Mouse (Mus musculus) MEL (cell line): ENCODE results near the gene Rbm47. TPM values are rescaled to one million over a fixed set of nuclear protein-coding genes. Genes with fewer than 3 reads are reported as not detected.

ENCODE experiments used
- DNase-seq: peaks from one replicate; pipeline ENCODE4 v3.0.0; 2011; ENCODE audit warnings: low read depth, low spot score
- H3K27ac ChIP-seq: 2 replicates; pipeline ENCODE4 v1.5.1; 2012; ENCODE audit warnings: low read depth, mild to moderate bottlenecking, control low read depth, low read length, moderate library complexity; ENCODE audit not compliant: control insufficient read depth
- H3K27me3 ChIP-seq, 2 experiments: fragments of 150-350 bp in 1 of 2; sonication (generic) in 1 of 2; 2 replicates each; pipeline ENCODE4 v1.6.1; 2012; ENCODE audit warnings: low read length in 2 of 2, mild to moderate bottlenecking in 2 of 2, improper control_type of control experiment in 1 of 2, moderate library complexity in 1 of 2; ENCODE audit not compliant: insufficient read depth in 2 of 2, control insufficient read depth in 1 of 2
- H3K36me3 ChIP-seq, 2 experiments: 2 replicates each; pipeline ENCODE4 v1.6.1; 2012 to 2014; ENCODE audit warnings: low read length in 2 of 2, improper control_type of control experiment in 1 of 2, inconsistent platforms in 1 of 2, mild to moderate bottlenecking in 1 of 2; ENCODE audit not compliant: insufficient read depth in 2 of 2, control insufficient read depth in 1 of 2
- H3K4me1 ChIP-seq, 2 experiments: fragments of 150-350 bp in 1 of 2; sonication (generic) in 1 of 2; 2 replicates each; pipeline ENCODE4 v1.6.1; 2012; ENCODE audit warnings: low read length in 2 of 2, improper control_type of control experiment in 1 of 2, mild to moderate bottlenecking in 1 of 2; ENCODE audit not compliant: insufficient read depth in 2 of 2, control insufficient read depth in 1 of 2
- H3K4me3 ChIP-seq, 2 experiments: fragments of 150-350 bp in 1 of 2; sonication (generic) in 1 of 2; 2 replicates each; pipeline ENCODE4 v1.5.1; 2012; ENCODE audit warnings: low read depth in 2 of 2, low read length in 2 of 2, mild to moderate bottlenecking in 2 of 2, moderate library complexity in 2 of 2, control low read depth in 1 of 2, improper control_type of control experiment in 1 of 2; ENCODE audit not compliant: control insufficient read depth in 1 of 2, insufficient read depth in 1 of 2
- H3K79me2 ChIP-seq: 2 replicates; pipeline ENCODE4 v1.6.1; 2012; ENCODE audit warnings: mild to moderate bottlenecking, low read length, moderate library complexity; ENCODE audit not compliant: control insufficient read depth, poor library complexity, insufficient read depth
- H3K9ac ChIP-seq: 2 replicates; pipeline ENCODE4 v1.6.1; 2012; ENCODE audit warnings: low read depth, mild to moderate bottlenecking, control low read depth, low read length, moderate library complexity; ENCODE audit not compliant: control insufficient read depth, poor library complexity, severe bottlenecking
- H3K9me3 ChIP-seq: fragments of 150-350 bp; sonication (generic); replicated peaks from 2 replicates; pipeline ENCODE4 v1.6.1; 2012; ENCODE audit warnings: mild to moderate bottlenecking, low read length, improper control_type of control experiment, moderate library complexity; ENCODE audit not compliant: insufficient read depth
- BHLHE40 ChIP-seq: IDR thresholded peaks from 2 replicates; pipeline ENCODE4 v1.6.1; 2012; ENCODE audit warnings: low read depth, mild to moderate bottlenecking, inconsistent platforms, low read length, improper control_type of control experiment, borderline replicate concordance
- CHD1 ChIP-seq: IDR thresholded peaks from 2 replicates; pipeline ENCODE4 v1.6.1; 2012; ENCODE audit warnings: low read depth, mild to moderate bottlenecking, inconsistent platforms, low read length, improper control_type of control experiment
- CTCF ChIP-seq, 3 experiments: IDR thresholded peaks in 2 of 3; conservative IDR thresholded peaks in 1 of 3; 2 replicates each; pipeline ENCODE4 v1.5.1; 2011 to 2012; ENCODE audit warnings: low read length in 3 of 3, low read depth in 2 of 3, mild to moderate bottlenecking in 2 of 3, improper control_type of control experiment in 1 of 3, inconsistent platforms in 1 of 3, mixed read lengths in 1 of 3, moderate library complexity in 1 of 3; ENCODE audit not compliant: control insufficient read depth in 1 of 3, insufficient read depth in 1 of 3, poor library complexity in 1 of 3, severe bottlenecking in 1 of 3
- E2F4 ChIP-seq: IDR thresholded peaks from 2 replicates; pipeline ENCODE4 v1.6.1; 2011; ENCODE audit warnings: low read depth, low read length, improper control_type of control experiment, borderline replicate concordance
- ETS1 ChIP-seq: IDR thresholded peaks from 2 replicates; pipeline ENCODE4 v1.6.1; 2012; ENCODE audit warnings: low read depth, mild to moderate bottlenecking, inconsistent platforms, low read length, improper control_type of control experiment, moderate library complexity
- GATA1 ChIP-seq: IDR thresholded peaks from 2 replicates; pipeline ENCODE4 v1.6.1; 2011; ENCODE audit warnings: low read depth, low read length, improper control_type of control experiment
- JUND ChIP-seq: IDR thresholded peaks from 2 replicates; pipeline ENCODE4 v1.6.1; 2011; ENCODE audit warnings: low read depth, mild to moderate bottlenecking, improper control_type of control experiment, low read length
- KAT2A ChIP-seq: conservative IDR thresholded peaks from 2 replicates; pipeline ENCODE4 v1.6.1; 2012; ENCODE audit warnings: low read depth, low read length, improper control_type of control experiment, inconsistent platforms
- MAFK ChIP-seq: IDR thresholded peaks from 2 replicates; pipeline ENCODE4 v1.6.1; 2011; ENCODE audit warnings: low read depth, mild to moderate bottlenecking, low read length, improper control_type of control experiment, borderline replicate concordance
- MAX ChIP-seq: IDR thresholded peaks from 2 replicates; pipeline ENCODE4 v1.6.1; 2011; ENCODE audit warnings: low read length, improper control_type of control experiment
- MAZ ChIP-seq: IDR thresholded peaks from 2 replicates; pipeline ENCODE4 v1.6.1; 2012; ENCODE audit warnings: low read depth, mild to moderate bottlenecking, inconsistent platforms, low read length, improper control_type of control experiment
- MYB ChIP-seq: IDR thresholded peaks from 2 replicates; pipeline ENCODE4 v1.6.1; 2011; ENCODE audit warnings: mild to moderate bottlenecking, low read depth, low read length, improper control_type of control experiment
- MYC ChIP-seq: IDR thresholded peaks from 2 replicates; pipeline ENCODE4 v1.6.1; 2011; ENCODE audit warnings: low read depth, mild to moderate bottlenecking, low read length, improper control_type of control experiment, moderate library complexity
- NELFE ChIP-seq: IDR thresholded peaks from 2 replicates; pipeline ENCODE4 v1.6.1; 2011; ENCODE audit warnings: low read depth, low read length, improper control_type of control experiment
- POLR2A ChIP-seq, 2 experiments: IDR thresholded peaks; 2 replicates each; pipeline ENCODE4 v1.6.1; 2011 to 2012; ENCODE audit warnings: low read length in 2 of 2, mild to moderate bottlenecking in 2 of 2, control low read depth in 1 of 2, improper control_type of control experiment in 1 of 2, low read depth in 1 of 2, moderate library complexity in 1 of 2; ENCODE audit not compliant: control insufficient read depth in 1 of 2, insufficient read depth in 1 of 2, poor library complexity in 1 of 2
- POLR2AphosphoS2 ChIP-seq: IDR thresholded peaks from 2 replicates; pipeline ENCODE4 v1.6.1; 2011; ENCODE audit warnings: low read length, improper control_type of control experiment
- POLR2AphosphoS5 ChIP-seq: IDR thresholded peaks from 2 replicates; pipeline ENCODE4 v1.6.1; 2012; ENCODE audit warnings: low read depth, borderline replicate concordance, mild to moderate bottlenecking, inconsistent platforms, low read length, moderate library complexity, mixed read lengths
- RAD21 ChIP-seq: IDR thresholded peaks from 2 replicates; pipeline ENCODE4 v1.6.1; 2011; ENCODE audit warnings: mild to moderate bottlenecking, low read depth, low read length, improper control_type of control experiment
- SIN3A ChIP-seq: IDR thresholded peaks from 2 replicates; pipeline ENCODE4 v1.6.1; 2012; ENCODE audit warnings: low read length, improper control_type of control experiment, inconsistent platforms
- SMC3 ChIP-seq: IDR thresholded peaks from 2 replicates; pipeline ENCODE4 v1.6.1; 2011; ENCODE audit warnings: low read depth, low read length, improper control_type of control experiment
- USF2 ChIP-seq, 2 experiments: IDR thresholded peaks; 2 replicates each; pipeline ENCODE4 v1.6.1; 2011 to 2012; ENCODE audit warnings: improper control_type of control experiment in 2 of 2, low read length in 2 of 2, borderline replicate concordance in 1 of 2, inconsistent platforms in 1 of 2, low read depth in 1 of 2, mild to moderate bottlenecking in 1 of 2; ENCODE audit not compliant: insufficient read depth in 1 of 2
- ZNF384 ChIP-seq: IDR thresholded peaks from 2 replicates; pipeline ENCODE4 v1.6.1; 2012; ENCODE audit warnings: low read depth, mild to moderate bottlenecking, inconsistent platforms, low read length, improper control_type of control experiment
- polyA plus RNA-seq, 2 experiments: library from polyadenylated mRNA; stranded (reverse) in 1 of 2; unstranded in 1 of 2; fragments of >175 nt in 1 of 2; fragments of >200 nt in 1 of 2; gene quantifications; 2 replicates each; pipeline versions ENCODE4 v1.2.1 to v1.2.4; 2012; ENCODE audit warnings: low replicate concordance in 2 of 2, low read depth in 1 of 2; ENCODE audit not compliant: insufficient read length in 2 of 2, insufficient read depth in 1 of 2, missing spikeins in 1 of 2
- total RNA-seq: library from RNA; depleted of rRNA; stranded (reverse); fragments of 300-350 nt; gene quantifications from 2 replicates; pipeline ENCODE4 v1.2.3, GENCODE M21; 2012

Rbm47 gene
- total and polyA plus RNA-seq, 3 experiments = not detected

DNA sequence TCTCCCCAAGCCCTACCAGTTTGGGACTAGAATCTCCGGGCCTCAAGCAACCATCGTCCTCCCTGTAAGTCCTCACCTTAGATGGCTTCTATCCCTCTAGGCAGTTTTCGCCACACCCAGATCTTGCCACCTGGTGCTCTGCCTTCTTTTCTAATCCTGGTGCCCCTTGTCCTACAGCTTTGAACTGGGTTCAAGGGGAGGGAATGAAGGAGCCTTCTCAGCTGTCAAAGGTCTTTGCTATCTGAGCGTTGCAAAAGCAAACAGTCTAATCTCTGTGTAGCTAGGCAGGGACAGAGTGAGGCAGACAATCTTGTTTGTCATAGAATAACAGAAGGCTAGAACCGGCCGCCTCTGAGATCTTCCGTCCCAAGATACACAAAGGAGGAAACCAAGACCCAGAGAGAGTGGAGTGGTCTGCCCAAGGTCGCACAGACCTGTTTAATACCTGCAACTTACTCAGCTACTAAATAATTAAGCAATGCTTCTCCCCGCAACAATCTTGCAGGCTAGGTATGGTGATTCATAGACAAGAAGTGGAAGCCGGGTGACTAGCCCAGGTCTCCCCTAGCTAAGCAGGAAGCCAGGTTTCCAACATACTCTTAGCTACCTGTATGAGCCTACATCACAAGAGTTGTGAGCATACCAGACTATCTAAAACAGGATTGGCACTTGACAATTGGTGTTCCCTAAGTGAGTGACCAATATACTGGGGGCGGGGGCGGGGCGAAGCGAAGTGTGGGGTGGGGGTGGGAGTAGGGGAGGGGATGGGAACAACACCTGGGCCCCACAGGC, 168.6 kb downstream of the Rbm47 start, which contains the start of gene 9130230L23Rik:
9130230L23Rik (minus strand) TSS at position 152 of the 792 bp plus-strand sequence.
- no peaks in the 10 kb centered on the region; a peak in 1 of 4 replicates for H3K27me3 ChIP-seq
- H3K36me3 ChIP-seq = no peaks in the 10 kb centered on the region
- no peak for TF ChIP-seq MAX
- no peak for TF ChIP-seq POLR2AphosphoS2
- TF ChIP-seq SMC3 = no peak
- no peak for TF ChIP-seq JUND
- no peak for TF ChIP-seq SIN3A
- no peak for TF ChIP-seq BHLHE40
- TF ChIP-seq NELFE = no peak
- TF ChIP-seq MAFK = no peak
- no peak for TF ChIP-seq MYC
- no peak for TF ChIP-seq CTCF (IDR thresholded peaks at IDR 0.05 in 2 of 3, conservative IDR thresholded peaks at IDR 0.05 in 1 of 3; ENCODE audit: control insufficient read depth in 1 of 3, insufficient read depth in 1 of 3, low read depth in 2 of 3, low read length in 3 of 3, poor library complexity in 1 of 3, severe bottlenecking in 1 of 3)
- H3K27ac ChIP-seq = no peak within 1 kb of the TSS
- no peaks in the 10 kb centered on the region for H3K9me3 ChIP-seq
- H3K4me3 ChIP-seq = no peak within 1 kb of the TSS
- H3K4me1 ChIP-seq = no peaks in the 10 kb centered on the region
- no peak for DNase-seq
- H3K9ac ChIP-seq = no peak within 1 kb of the TSS
- H3K79me2 ChIP-seq = no peaks in the 10 kb centered on the region

DNA sequence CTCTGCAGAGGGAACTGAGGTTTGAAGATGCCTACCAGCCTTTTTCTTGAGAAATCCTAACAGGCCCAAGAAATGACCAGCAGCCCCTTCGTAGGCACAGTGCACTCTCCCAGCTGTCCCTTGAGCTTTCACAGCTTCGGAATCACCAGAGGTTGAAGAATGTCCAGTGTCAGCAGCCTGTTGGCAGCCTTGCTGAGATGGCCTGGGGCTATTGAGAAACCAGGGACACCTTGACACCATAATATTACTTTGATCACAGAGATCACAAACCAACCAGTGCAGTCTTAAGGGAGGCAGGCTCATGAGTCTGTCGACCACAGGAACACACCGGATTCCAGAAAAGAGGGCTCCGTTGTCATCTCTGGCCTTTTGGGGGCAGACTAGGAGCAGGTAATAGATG, 171.7 kb downstream of the Rbm47 start:
- H3K36me3 ChIP-seq = no peaks in the 10 kb centered on the region
- H3K9me3 ChIP-seq = no peaks in the 10 kb centered on the region
- H3K9ac ChIP-seq = no peak overlapping the region
- DNase-seq = no peak
- H3K27ac ChIP-seq = no peak overlapping the region
- TF ChIP-seq USF2 (IDR thresholded peaks at IDR 0.05; ENCODE audit: borderline replicate concordance in 1 of 2, insufficient read depth in 1 of 2, low read depth in 1 of 2, low read length in 2 of 2) = no peak
- peak in 1 of 3 experiments; percentile 8; a peak in 1 of 6 replicates for TF ChIP-seq CTCF (IDR thresholded peaks at IDR 0.05 in 2 of 3, conservative IDR thresholded peaks at IDR 0.05 in 1 of 3; ENCODE audit: control insufficient read depth in 1 of 3, insufficient read depth in 1 of 3, low read depth in 2 of 3, low read length in 3 of 3, poor library complexity in 1 of 3, severe bottlenecking in 1 of 3)
- TF ChIP-seq MYC = no peak
- TF ChIP-seq SIN3A = no peak
- TF ChIP-seq RAD21 = peak; percentile 1
- H3K4me1 ChIP-seq = no peaks in the 10 kb centered on the region
- H3K79me2 ChIP-seq = no peaks in the 10 kb centered on the region
- H3K4me3 ChIP-seq = no peak overlapping the region
- H3K27me3 ChIP-seq = peaks cover 0 to 2% of the 10 kb centered on the region in 2 experiments; a peak in 1 of 4 replicates

DNA sequence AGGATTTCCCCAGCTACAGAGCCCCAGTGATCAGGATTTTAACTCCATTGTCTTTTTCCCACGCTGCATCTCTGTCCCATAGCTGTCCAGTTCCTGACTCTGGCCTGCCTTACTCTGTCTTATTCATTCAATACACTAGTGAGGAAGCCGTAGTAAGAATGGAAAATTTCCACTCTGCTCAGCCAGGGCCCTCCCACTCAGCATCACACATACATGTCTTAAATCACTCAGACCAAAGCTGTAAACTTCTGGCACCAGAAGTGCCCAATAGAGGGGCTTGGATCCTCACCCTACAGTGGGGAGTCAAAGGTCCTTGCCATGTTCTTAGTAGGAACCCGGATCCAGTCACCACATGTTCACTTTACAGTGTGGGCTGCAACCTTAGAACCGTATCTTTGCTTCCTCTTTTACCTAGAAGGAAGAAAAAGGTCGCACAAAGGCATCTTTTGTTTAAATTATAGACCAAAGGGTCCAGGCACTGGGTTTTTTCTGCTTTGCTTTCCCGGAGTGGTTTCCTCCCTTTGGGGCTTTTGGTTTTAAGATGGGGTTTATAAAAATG, 172.3 kb downstream of the Rbm47 start:
- peaks cover 0 to 2% of the 10 kb centered on the region in 2 experiments; a peak in 1 of 4 replicates for H3K27me3 ChIP-seq
- H3K79me2 ChIP-seq = no peaks in the 10 kb centered on the region
- no peaks in the 10 kb centered on the region for H3K9me3 ChIP-seq
- TF ChIP-seq SIN3A (no peak), RAD21 (no peak), POLR2A (IDR thresholded peaks at IDR 0.05; ENCODE audit: control insufficient read depth in 1 of 2, insufficient read depth in 1 of 2, low read depth in 1 of 2, low read length in 2 of 2, poor library complexity in 1 of 2) (no peak), KAT2A (no peak), MAZ (no peak), MYB (no peak), POLR2AphosphoS5 (no peak), CHD1 (no peak), ZNF384 (no peak), E2F4 (no peak), ETS1 (no peak), MAX (no peak), GATA1 (no peak)
- H3K27ac ChIP-seq = no peak overlapping the region
- peak; percentile 16 for DNase-seq
- H3K4me1 ChIP-seq = no peaks in the 10 kb centered on the region
- no peak overlapping the region for H3K4me3 ChIP-seq
- H3K9ac ChIP-seq = no peak overlapping the region
- H3K36me3 ChIP-seq = no peaks in the 10 kb centered on the region
